Mouse (Mus musculus) Patski (cell line): ENCODE data around the gene Fam169b. TPM values are rescaled to one million over a fixed set of nuclear protein-coding genes. Genes with fewer than 3 reads are reported as not detected.
"Not testable (repeated sequence)": the region's sequence is repeated elsewhere in the genome, so short reads cannot be mapped to it uniquely, and the experiment has no call there.

Experiments used
- ATAC-seq: fragments of 100-300 bp; one replicate; pipeline ENCODE4 v1.8.0; 2021
- CTCF ChIA-PET: fragments of 350-600 bp; sonication (Branson Sonifier 250); formaldehyde crosslinking; loops from one replicate; lab custom pipeline; 2022; ENCODE audit warnings: inconsistent platforms; lab: Charles Lee
- POLR2A ChIA-PET: fragments of 350-600 bp; sonication (Branson Sonifier 250); formaldehyde crosslinking; loops from one replicate; lab custom pipeline; 2022; ENCODE audit warnings: antibody characterized with exemption, inconsistent platforms; lab: Charles Lee
- DNase-seq: peaks from one replicate; pipeline ENCODE4 v3.0.0-alpha.2; 2011; ENCODE audit warnings: low read depth, low spot score
- H3K27me3 ChIP-seq: fragments of 371-371 bp; one replicate; pipeline ENCODE4 v1.5.1; 2021
- CTCF ChIP-seq: fragments of 100-300 bp; IDR thresholded peaks from one replicate; pipeline ENCODE4 v1.5.1; 2021
- in situ Hi-C: fragments of 300-500 bp; cut with MboI; formaldehyde crosslinking; loops from 3 replicates; pipeline ENCODE4 v1.11.1; 2018; ENCODE audit warnings: low pct_unique_long_range_greater_than_20kb, mixed read lengths
- polyA plus RNA-seq: library from polyadenylated mRNA; unstranded; gene quantifications from one replicate; pipeline ENCODE4 v1.2.3, GENCODE M21; 2021

The Fam169b gene
- polyA plus RNA-seq, 1 experiment from 2014 or later: 0.40 TPM

DNA sequence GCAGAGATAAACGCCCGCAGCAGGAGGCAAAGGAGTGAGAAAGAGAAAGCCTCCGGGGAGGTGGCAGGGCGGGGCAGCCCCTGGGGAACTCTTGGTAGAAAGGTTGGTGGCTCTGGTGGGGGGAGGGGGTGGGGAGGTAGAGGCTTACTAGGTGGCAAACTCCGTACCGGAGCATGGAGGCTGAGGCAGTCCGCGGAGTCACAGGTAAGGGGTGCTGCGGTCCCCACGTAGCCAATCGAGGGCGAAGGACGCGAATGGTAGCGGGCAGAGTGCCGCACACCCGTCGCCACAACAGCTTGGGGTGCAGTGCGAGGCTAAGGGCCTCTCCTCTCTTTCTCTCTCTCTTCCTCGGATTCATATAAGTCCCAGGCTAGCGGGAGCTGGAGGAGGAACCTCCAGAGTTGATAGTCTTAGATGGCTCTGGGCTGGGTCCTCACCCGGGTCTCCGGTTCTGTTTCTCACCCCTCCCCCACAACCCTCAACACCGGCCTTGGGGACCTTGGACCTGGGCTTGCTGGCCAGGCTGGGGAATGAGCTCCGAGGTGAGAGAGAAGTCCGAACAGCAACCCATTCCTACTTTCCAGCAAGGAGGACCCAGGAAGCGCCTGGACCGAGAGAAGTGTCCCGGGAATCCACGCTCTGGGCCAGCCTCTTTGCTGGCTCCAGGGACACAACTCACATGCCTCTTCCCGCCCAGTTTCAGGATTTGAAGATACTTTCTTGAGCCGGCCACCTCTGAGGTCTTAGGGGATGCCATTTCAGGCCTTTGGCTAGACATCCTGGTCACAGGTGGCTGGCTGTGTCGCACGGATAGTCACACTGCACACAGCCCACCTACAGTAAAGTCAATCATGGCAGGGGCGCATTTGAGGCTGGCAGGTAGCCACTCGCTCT is 2.4 kb downstream of the Fam169b start:
- ATAC-seq (no peak), DNase-seq (no peak)
- no peaks in the 10 kb centered on the region for H3K27me3 ChIP-seq
- POLR2A ChIA-PET: interaction anchor here (0.6 to 1.7 kb wide), 5 partner anchors 9 to 126 kb away, joined by 3 to 6 read pairs (median 5); no protein-coding TSS in a partner anchor
- CTCF ChIA-PET: interaction anchor here (1.4 kb wide), 1 partner anchor 27 kb away, joined by 5 read pairs; no protein-coding TSS in a partner anchor
- in situ Hi-C loops: no loop called here
- no peak for TF ChIP-seq CTCF

DNA sequence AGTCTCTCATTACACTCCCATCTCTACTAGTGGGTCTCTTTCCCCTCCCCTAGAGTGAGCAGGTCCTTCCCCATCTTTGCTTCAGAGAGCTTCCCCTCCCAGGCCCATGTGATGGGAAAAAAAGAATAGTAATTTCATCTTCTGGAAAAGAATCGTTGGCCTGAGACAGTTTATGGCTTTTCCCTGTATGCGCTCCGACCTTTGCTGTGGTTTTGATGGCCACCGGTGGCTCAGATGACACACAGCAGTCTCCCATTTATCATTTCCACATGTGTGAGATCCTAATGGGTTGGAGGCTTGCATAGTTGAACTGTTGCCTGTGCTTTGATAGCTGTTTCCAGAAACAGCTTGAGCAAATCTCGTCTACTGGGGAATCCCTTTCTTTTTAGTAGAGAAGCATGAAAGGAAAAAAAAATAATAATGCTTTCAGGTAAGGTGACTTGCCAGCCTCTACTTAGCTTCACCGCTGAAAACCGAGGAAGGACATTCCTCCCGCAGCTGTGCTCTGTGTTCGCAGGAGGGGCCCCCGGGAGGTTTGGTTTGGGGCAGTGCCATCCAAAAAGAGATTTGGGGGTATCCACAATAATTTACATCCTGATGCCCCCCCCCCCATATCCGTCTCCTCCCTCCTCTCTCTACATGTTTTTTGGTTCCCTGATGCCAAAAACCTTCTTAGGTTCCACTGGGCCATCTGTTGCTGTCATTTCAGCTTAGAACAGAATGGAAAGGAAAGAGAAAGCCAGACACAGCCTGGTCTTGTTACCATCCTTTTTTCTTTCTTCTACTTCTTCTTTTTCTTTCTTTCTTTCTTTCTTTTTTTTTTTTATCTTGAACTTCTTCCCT is 3.6 kb downstream of the Fam169b start:
- ATAC-seq: peak; percentile 57
- DNase-seq: peak; percentile 62

DNA sequence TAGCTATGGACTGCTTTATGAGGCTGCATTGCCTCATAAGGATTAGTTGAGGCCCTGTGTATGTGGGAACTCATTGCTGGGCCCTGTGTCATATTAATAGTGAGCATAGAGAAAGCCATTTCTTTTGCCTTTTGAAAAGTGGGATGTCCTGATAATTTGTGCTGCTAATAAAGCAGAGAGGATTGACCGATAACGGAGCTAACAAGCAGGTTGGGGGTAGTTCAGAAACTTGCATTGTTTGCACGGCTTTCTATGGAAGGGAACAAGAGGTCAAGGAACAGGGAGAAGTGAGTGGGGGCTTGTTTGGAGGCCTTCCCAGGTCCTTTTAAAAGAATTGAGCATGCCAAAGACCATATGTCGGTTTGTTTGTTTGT is 4.2 kb downstream of the Fam169b start:
- CTCF ChIA-PET: interaction anchor here (1.0 to 3.7 kb wide), 2 partner anchors 25 to 489 kb away, joined by 4 to 11 read pairs; no protein-coding TSS in a partner anchor
- POLR2A ChIA-PET: interaction anchor here (0.6 to 1.7 kb wide), 3 partner anchors 8 to 148 kb away, joined by 3 to 6 read pairs (median 5); no protein-coding TSS in a partner anchor
- in situ Hi-C loops: no loop called here
- DNase-seq (no peak), ATAC-seq (no peak)
- no peak for TF ChIP-seq CTCF
- H3K27me3 ChIP-seq: no peaks in the 10 kb centered on the region

More for the DNA sequence above, 3.6 kb downstream of the Fam169b start:
- no peak for TF ChIP-seq CTCF
- in situ Hi-C loops: no loop called here
- H3K27me3 ChIP-seq: no peaks in the 10 kb centered on the region
- POLR2A ChIA-PET: interaction anchor here (0.6 to 1.7 kb wide), 4 partner anchors 9 to 127 kb away, joined by 4 to 6 read pairs (median 5); no protein-coding TSS in a partner anchor
- CTCF ChIA-PET: interaction anchor here (1.0 to 3.7 kb wide), 3 partner anchors 25 to 488 kb away, joined by 4 to 11 read pairs (median 5); no protein-coding TSS in a partner anchor

DNA sequence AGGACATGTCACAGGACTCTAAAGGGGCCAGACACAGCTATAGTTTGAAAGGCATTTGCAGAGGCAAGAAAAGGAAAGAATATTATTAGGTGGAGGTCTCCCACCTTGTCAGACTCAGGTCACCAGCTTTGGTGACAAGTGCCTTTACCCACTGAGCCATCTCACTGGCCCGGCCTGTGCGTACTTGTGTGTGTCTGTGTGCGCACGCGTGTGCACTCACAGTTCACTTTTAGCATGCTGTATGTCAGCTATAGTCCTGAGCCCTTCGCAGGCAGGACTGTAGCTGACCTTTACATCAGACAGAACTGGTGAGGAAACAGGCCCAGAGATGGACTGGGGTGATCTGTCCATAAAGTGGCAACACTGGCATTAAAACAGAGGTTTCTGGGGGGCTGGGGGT is 4.7 kb downstream of the Fam169b start:
- ChIA-PET POLR2A (interaction anchor here (0.6 to 1.7 kb wide), 3 partner anchors 8 to 148 kb away, joined by 3 to 6 read pairs (median 5); no protein-coding TSS in a partner anchor), CTCF (interaction anchor here (3.7 kb wide), 1 partner anchor 24 kb away, joined by 11 read pairs; no protein-coding TSS in a partner anchor)
- TF ChIP-seq CTCF: no peak
- in situ Hi-C loops: no loop called here
- ATAC-seq (no peak), DNase-seq (no peak)
- H3K27me3 ChIP-seq: no peaks in the 10 kb centered on the region

DNA sequence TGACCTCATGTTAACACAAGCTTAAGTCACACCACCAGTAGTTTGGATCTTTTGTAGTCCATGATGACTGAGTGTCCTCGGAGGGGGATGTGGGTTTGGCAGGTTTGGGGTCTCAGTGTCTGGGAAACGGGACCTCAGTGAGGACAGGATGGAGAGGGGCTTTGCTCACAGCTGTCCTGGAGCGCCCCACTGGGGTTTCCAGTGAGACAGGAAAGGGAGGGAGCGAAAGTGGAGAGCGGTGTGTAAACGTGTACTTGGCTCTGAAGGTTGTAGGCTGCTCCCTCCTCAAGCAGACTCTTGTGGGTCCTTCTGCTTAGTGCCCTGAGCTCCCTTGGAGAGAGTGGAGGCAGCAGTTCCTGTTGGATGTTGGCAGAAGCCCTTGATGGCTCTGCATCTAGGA is 5.3 kb downstream of the Fam169b start:
- ChIA-PET CTCF (interaction anchor here (1.0 to 3.7 kb wide), 2 partner anchors 9 to 24 kb away, joined by 3 to 11 read pairs; no protein-coding TSS in a partner anchor), POLR2A (interaction anchor here (1.1 kb wide), 1 partner anchor 149 kb away, joined by 3 read pairs; no protein-coding TSS in a partner anchor)
- no peaks in the 10 kb centered on the region for H3K27me3 ChIP-seq
- ATAC-seq: no peak
- DNase-seq: no peak
- in situ Hi-C loops: no loop called here
- TF ChIP-seq CTCF: no peak

DNA sequence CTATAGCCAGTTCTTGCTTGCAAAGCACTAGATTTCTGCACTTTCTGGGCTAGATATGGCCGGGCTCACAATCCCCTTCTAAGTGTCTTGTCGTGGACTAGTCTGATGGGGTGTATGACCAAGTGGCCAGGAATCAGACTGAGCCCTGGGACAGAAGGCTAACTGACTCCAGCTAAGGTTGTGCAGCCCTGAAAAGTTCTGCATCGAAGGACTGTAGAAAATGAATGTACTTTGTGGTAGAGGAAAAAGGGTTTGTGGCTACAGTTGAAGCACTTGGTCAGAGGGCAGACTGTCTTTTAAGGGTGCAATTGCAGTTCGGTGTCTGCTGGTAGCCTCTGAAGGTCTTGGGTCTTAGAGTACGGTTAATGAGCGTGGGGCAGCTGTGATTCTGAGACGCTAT is 5.8 kb downstream of the Fam169b start:
- CTCF ChIA-PET: interaction anchor here (1.0 to 3.7 kb wide), 2 partner anchors 8 to 23 kb away, joined by 3 to 11 read pairs; no protein-coding TSS in a partner anchor
- in situ Hi-C loops: no loop called here
- POLR2A ChIA-PET: no interaction called here

DNA sequence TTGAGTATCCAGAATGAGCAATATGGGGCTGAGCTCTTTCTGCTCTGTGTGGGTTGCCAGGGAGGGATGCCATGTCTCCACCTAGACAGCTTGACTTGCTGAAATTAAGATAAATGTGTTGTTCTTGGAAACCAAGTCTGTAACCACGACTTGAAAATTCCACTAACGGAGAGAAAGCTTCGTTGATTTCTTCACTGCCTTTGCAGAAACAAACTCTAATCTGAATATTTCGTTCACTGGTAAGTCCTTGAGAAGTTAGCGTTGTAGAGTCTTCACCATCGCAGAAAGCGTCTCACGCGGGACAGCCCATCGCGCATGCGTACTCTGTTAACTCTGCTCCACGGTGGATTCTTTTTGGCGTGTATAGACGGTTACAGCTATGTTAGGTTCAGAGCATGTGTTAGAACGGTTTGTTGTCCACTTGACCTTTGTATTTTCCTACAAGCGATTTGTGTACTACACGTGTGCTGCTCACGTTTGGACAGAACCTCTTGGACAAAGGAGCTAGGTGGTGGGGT is 6.8 kb downstream of the Fam169b start:
- in situ Hi-C loops: no loop called here
- ChIA-PET CTCF (interaction anchor here (3.7 kb wide), 1 partner anchor 22 kb away, joined by 11 read pairs; no protein-coding TSS in a partner anchor), POLR2A (interaction anchor here (0.6 kb wide), 1 partner anchor 209 kb away, joined by 3 read pairs; no protein-coding TSS in a partner anchor)
- TF ChIP-seq CTCF: no peak
- ATAC-seq (no peak), DNase-seq (no peak)
- H3K27me3 ChIP-seq: no peaks in the 10 kb centered on the region

More for the DNA sequence above, 5.8 kb downstream of the Fam169b start:
- TF ChIP-seq CTCF: no peak
- no peak for DNase-seq
- no peaks in the 10 kb centered on the region for H3K27me3 ChIP-seq
- ATAC-seq: no peak

DNA sequence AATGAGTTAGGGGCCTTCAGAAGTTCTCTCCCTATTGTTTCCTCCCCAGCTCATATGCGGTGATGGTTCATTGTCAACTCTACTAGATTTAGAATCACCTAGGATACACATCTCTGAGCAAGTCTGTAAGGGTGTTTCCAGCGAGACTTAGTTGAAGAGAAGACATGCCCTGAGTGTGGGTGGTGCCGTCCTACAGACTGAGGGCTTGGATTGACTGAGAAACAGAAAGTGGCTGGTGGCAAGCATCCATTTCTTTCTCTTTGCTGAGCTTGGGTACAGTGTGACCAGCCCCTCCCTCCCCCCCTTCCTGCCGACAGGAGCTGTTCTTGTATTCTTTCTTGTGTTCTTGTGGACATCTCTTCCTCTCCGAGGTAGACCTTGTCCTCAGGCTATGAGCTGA is 7.7 kb downstream of the Fam169b start:
- DNase-seq (no peak), ATAC-seq (no peak)
- ChIA-PET POLR2A (interaction anchor here (0.6 kb wide), 1 partner anchor 19 kb away, joined by 4 read pairs; no protein-coding TSS in a partner anchor), CTCF (interaction anchor here (1.2 kb wide), 1 partner anchor 11 kb away, joined by 4 read pairs; no protein-coding TSS in a partner anchor)
- in situ Hi-C loops: no loop called here
- H3K27me3 ChIP-seq: no peaks in the 10 kb centered on the region
- TF ChIP-seq CTCF: no peak

DNA sequence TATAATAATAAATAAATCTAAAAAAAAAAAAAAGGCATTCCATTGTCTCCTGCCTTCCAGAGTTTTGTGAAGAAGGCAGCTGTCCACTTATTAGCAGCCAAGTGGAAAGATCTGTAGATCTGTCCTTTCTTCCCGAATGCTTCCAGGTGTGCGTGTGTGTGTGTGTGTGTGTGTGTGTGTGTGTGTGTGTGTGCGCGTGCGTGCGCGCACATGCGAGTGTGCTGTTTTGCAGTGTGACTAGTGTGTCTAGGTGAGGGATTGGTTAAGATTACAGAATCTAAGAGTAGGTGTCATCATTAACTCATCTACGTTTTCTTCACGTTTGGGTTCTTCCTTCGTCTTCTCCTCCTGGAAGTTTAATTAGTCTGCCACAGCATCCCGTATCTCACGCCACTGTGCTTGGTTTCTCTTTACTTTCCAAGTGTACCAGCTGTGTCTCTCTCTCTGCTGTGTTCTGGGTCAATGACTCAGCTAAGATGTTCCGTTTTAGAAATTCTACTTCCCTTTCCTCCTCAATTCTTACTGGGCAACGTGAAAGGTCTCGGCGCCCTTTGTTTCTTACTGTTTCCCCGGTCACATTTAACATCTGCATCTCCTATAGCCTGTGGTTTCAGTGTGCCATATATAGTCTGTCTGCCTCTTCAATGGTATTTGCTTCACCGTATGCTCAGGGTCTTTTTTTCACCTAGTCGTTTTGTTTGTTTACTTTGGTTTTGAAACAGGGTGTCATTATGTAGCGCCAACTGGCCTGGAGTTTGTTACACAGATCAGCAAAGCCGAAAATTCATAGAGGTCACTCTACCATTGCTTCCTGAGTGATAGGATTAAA is 8.9 kb downstream of the Fam169b start:
- ATAC-seq: no peak
- DNase-seq: no peak
- in situ Hi-C loops: no loop called here
- ChIA-PET POLR2A (no interaction called here), CTCF (interaction anchor here (1.2 kb wide), 1 partner anchor 12 kb away, joined by 4 read pairs; no protein-coding TSS in a partner anchor)
- no peak for TF ChIP-seq CTCF
- no peaks in the 10 kb centered on the region for H3K27me3 ChIP-seq

DNA sequence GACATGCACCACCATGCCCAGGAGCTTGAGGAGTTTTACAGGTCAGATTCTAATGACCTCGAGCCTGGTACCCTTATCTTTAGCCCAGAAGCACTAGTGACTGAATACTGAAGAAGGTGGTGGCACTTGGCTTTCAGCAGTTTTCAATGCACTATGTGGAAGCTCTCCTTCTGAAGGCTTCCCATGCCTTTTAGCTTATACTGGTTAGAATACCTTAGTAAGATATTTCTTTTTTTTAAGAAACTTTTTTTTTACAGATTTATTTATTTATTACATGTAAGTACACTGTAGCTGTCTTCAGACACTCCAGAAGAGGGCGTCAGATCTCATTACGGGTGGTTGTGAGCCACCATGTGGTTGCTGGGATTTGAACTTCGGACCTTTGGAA is 9.5 kb downstream of the Fam169b start:
- H3K27me3 ChIP-seq, in situ Hi-C loops, CTCF ChIA-PET, POLR2A ChIA-PET, DNase-seq, ATAC-seq: not testable (repeated sequence)
